Mouse (Mus musculus) retina, embryonic 14.5 days (tissue): ENCODE results near the gene Prss34.

Experiments
- DNase-seq: peaks from one replicate; pipeline ENCODE4 v3.0.0-alpha.2; 2015; ENCODE audit warnings: low spot score

Prss34 gene

GRCm38 (mm10) chr17:25298094-25298493, at the start of gene Prss34:
TSS of gene Prss34 (plus strand) at chr17:25298394.
- no peak for DNase-seq

GRCm38 (mm10) chr17:25250181-25250835, 47.9 kb upstream of the Prss34 start:
- DNase-seq, result no peak

- peak; percentile 12 for DNase-seq
Measured at GRCm38 (mm10) chr17:25252643-25253042, 45.6 kb upstream of the Prss34 start.

GRCm38 (mm10) chr17:25253760-25254159, 44.4 kb upstream of the Prss34 start:
- DNase-seq, result peak; percentile 13

DNA sequence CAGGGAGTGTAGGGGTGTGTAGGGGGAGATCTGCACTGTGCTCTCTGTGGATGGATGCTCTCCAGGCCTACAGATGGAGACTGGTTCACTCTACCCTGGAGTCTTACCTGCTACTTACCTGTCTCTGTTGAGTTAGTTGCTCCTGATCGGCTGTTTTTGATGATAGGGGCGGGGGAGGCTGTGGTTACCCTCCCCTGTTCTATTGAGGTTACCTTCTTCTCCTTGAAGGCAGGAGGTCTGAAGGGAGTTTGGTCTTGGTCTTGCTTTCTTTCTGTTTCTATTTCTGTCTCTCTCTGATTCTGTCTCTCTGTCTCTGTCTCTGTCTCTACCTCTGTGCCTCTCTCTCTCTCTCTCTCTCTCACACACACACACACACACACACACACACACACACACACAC, 43.1 kb upstream of the Prss34 start:
- DNase-seq, result no peak

- peak; percentile 65 for DNase-seq
Measured at GRCm38 (mm10) chr17:25256140-25256754, 41.9 kb upstream of the Prss34 start, which contains the start of gene Baiap3. TSS of gene Baiap3 (minus strand) at chr17:25256364.

DNA sequence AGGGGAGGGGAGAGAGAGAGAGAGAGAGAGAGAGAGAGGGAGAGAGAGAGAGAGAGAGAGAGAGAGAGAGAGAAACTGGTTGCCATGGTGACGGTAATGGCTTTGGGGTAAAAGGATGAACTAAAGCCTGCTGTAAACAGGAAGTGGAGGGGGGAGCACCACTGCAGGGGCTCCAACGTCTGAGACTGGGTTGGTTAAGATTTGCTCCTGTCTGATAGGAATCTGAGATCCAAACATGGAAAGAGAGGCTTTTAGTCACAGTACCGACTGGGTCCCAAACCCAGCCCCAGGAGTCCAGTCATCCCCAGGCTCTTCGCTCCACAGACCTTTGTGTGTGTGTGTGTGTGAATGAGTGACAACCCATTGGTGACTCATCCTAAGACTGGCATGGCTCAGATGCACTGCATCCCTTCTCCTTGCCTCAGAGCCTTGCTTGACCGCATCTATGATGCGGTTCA, 40.4 kb upstream of the Prss34 start:
- peak; percentile 18 for DNase-seq

DNA sequence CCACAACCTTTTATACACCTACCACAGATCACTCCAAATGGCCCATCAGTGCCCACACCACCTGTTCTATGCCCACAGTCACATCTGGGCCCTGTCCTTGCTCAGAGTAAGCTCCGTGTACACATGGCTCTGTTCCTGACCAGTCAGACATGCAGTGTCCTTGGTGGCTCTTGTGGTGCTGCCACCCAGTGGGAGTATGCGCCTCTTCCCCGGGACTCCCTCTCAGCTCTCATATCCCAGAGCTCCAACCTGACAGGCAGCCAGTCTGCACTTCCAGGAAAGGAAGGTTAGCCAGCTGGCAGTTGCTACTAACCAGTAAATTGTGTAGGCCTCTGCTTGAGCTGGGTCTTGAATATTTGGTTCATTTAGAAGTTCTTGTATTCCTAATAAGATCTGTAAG, 33.7 kb upstream of the Prss34 start:
- DNase-seq, result peak; percentile 29

DNA sequence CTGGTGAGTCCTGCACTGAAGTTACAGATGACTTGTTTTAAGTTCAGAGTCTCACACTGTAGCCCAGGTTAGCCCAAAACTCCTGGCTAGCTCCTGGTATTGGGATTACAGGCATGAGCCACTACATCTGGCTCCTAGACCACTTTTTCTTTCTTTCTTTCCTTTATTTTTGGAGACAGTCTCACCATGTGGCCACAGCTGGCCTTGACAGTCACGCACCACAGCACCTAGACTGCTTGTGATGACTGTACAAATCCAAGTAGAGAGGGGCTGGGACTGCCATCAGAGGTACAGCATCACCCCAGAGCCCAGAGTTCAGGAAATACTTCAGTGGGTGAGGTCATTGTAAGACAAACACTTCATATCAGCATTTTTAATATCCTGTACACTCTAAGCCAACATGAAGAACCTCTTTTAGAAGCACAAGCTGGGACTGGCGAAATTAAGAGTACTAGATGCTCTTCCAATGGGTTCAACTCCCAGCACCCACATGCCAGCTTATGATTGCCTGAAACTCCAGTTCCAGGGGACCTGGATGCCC, 27.3 kb upstream of the Prss34 start:
- DNase-seq, result no peak

GRCm38 (mm10) chr17:25272326-25272725, 25.9 kb upstream of the Prss34 start:
- peak; percentile 21 for DNase-seq

DNA sequence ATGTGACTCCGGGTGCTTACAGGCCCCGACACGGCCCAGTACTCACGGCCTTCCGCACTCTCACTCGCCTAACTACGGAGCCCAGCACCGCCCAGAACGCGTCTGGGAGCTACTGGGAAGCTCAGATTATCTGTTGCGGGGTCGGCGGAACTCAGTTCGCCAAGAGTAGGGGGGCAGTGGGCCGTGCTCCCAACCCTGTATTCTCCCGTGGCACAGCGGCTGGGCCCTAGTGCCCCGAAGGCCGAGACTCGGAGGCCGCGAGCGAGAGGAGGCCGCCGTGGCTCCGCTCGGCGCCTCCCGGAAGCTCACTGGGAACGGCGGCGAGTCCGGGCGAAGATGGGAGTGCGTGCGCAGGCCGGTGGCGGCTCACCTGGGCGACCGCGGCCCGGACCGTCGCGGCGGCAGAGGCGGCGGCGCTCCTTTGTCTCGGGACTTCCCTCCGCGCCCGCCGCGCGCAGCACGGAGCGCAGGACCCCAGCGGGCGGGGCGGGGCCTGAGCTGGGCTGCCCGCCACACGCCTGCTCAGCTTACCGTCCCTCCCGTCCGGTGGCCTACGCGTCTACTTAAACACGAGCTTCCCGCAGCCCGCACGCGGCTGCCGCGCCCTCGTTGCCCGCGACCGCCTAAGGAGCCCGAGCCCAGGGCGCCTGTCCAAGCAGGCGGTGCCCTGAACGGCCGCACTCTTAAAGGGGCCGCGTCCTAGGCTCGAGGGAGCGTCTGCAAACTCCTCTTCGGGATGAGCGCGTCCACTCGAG, 25.1 kb upstream of the Prss34 start:
- DNase-seq, result peak; percentile 83

- DNase-seq, result peak; percentile 98
Measured at GRCm38 (mm10) chr17:25273706-25274501, 24.3 kb upstream of the Prss34 start.

GRCm38 (mm10) chr17:25274571-25275346, 23.4 kb upstream of the Prss34 start, which contains the start of gene Ube2i:
TSS of gene Ube2i (minus strand) at chr17:25274622.
- no peak for DNase-seq

DNA sequence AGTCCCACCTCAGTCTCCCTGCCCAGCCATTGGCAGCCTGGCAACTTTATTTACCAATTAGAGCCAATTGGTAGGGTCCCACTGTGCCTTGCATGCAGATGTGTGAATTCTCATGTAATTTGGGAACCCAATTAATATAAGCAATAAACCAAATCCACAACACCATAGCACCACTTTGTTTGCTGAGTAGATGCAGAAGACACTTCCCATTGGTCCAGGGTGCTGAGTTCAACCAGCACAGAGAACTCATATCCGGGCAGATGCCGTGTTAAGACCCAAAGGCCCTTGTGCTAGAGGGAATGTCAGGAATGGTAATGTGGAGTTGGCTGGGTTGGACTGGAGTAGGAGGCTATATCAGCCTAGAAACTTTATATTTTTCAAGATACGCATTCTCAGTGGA, 22.4 kb upstream of the Prss34 start:
- DNase-seq, result no peak

DNA sequence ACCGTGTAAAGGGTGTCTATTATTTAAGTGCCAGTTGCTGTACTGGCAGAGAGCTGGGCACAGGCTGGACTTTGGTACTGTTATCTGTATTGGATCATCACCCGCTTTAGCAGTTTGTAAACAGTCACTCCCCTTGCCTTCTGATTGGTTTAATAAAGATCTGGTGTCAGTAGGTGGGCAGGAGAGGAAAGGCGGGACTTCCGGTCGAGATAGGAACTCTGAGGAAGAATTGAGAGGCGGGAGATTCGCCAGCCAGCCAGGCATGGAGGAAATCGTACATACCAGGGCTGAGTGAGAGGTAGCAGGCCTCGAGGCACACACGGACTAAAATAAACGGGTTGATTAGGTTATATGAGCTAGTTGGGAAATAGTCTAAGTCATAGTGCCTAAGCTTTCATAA, 16.1 kb upstream of the Prss34 start:
- no peak for DNase-seq

DNA sequence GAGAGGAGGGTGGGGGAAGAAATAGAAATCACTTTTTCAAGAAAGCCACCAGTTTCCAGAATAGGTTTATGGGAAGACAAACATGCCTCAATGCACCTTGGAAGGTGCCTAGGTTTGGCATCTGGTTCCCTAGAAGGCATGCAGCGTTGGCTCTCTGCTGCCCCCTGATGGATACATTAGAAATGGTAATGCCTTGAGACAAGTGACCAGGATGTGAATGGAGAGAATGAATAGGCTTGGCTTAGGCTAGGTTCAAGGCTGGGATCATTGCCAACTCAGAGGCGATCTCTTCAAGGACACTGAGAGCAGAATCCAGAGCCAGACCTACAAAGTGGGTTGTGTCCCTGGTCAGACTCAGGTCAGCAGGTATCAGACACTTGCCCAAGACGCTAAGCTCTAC, 13.2 kb upstream of the Prss34 start:
- peak; percentile 88 for DNase-seq

GRCm38 (mm10) chr17:25288842-25289241, 9.4 kb upstream of the Prss34 start:
- DNase-seq, result peak; percentile 75

- DNase-seq, result no peak
Measured at GRCm38 (mm10) chr17:25290411-25290810, 7.8 kb upstream of the Prss34 start.

DNA sequence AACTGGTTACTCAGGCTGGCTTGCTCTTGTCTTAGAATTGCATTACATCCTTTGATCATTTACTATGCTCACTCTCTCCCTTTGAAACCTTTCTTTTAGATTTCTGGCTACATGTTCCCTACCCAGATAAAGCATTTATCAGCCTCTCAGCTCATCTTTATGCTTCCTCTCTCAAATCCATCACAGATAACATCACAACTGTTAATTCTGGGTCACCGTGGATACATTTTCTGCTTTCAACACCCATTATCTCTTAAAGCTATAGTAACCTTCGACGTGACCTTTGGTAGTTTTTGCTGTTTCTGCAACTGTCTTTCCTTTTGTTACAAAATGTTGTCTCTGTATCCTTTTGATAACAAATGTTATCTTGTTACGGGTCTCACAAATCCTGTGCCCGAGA, 4.7 kb upstream of the Prss34 start:
- no peak for DNase-seq

- DNase-seq, result no peak
Measured at GRCm38 (mm10) chr17:25294111-25294510, 4.1 kb upstream of the Prss34 start.

- no peak for DNase-seq
Measured at GRCm38 (mm10) chr17:25308346-25308745, 10.2 kb downstream of the Prss34 start, which contains the start of gene Prss28. TSS of gene Prss28 (plus strand) at chr17:25308646.
